Mouse (Mus musculus): ENCODE results near the gene Smarcd1.
"Not testable (repeated sequence)": the region's sequence is repeated elsewhere in the genome, so short reads cannot be mapped to it uniquely, and the experiment has no call there.

Gene Smarcd1

DNA sequence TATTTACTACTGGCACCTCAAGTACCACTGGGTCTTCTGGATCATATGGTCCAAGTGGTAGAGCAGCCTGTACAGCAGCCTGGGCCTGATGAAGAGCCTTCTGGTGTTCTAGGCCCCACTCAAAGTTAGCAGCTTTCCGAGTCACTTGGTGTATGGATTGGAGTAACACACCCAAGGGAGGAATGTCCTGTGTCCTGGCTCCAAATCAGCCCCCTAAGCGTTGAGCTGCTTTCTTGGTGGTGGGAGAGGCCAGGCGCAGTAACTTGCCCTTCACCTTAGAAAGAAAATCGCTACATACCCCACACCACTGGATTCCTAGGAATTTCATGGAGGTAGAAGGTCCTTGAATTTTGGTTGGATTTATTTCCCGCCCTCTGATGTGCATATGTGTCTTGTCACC, 17.8 kb upstream of the Smarcd1 start:
- DNase-seq = no peak

GRCm38 (mm10) chr15:99688712-99689111, 13.2 kb upstream of the Smarcd1 start:
- DNase-seq = peak; percentile 35

- DNase-seq = no peak
Observed at GRCm38 (mm10) chr15:99690924-99691323, 11.0 kb upstream of the Smarcd1 start.

- DNase-seq = no peak
Observed at GRCm38 (mm10) chr15:99691976-99692375, 10.0 kb upstream of the Smarcd1 start.

DNA sequence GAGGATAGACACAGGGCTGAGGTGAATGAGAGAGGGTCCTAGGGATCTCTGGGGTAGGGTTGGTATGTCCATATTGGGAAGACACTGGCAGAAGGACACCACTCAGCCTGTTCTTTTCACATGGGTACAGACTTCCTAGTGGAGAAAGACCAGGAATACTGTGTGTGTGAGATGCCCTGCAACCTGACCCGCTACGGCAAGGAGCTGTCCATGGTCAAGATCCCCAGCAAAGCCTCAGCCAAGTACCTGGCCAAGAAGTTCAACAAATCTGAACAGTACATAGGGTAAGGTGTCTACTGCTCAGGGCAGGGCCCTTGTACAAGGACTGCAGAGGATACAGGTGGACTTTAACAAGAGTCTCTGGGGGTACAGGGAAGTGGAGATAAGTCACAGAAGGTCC, 4.6 kb upstream of the Smarcd1 start:
- no peak for DNase-seq

DNA sequence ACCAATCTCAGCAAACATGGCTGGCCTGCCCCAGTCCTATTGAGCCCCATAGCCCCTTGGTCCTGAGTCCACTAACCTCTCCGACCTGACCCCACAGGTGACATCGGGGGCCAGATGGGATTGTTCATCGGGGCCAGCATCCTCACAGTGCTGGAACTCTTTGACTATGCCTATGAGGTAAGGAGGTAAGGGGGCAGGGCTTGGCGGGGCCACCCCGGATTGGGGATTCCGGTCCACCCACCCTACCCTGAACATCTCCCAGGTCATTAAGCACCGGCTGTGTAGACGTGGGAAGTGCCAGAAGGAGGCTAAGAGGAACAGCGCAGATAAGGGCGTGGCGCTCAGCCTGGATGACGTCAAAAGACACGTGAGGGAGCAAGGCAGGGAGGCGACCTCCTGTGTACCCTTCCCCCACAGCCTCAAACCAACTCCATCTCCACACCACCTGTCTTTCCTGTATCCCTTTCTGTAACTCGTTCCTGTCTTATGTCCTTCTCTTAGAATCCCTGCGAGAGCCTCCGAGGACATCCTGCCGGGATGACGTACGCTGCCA, 3.3 kb upstream of the Smarcd1 start:
- DNase-seq = no peak

GRCm38 (mm10) chr15:99699715-99700114, 2.2 kb upstream of the Smarcd1 start:
- DNase-seq = no peak

GRCm38 (mm10) chr15:99700219-99701106, 1.5 kb upstream of the Smarcd1 start:
- no peak for DNase-seq

GRCm38 (mm10) chr15:99701640-99701998, 310 bp upstream of the Smarcd1 start:
- DNase-seq = not testable (repeated sequence)

- no peak for DNase-seq
Observed at GRCm38 (mm10) chr15:99703104-99703503, 1.2 kb downstream of the Smarcd1 start.

GRCm38 (mm10) chr15:99703676-99704040, 1.7 kb downstream of the Smarcd1 start:
- no peak for DNase-seq

GRCm38 (mm10) chr15:99704041-99704681, 2.2 kb downstream of the Smarcd1 start:
- DNase-seq = no peak

- no peak for DNase-seq
Observed at GRCm38 (mm10) chr15:99704881-99705280, 3.0 kb downstream of the Smarcd1 start.

GRCm38 (mm10) chr15:99705440-99706048, 3.6 kb downstream of the Smarcd1 start, which contains the start of gene Gm17349:
Gene Gm17349, minus strand, starts transcription at chr15:99705490.
- peak; percentile 49 for DNase-seq

DNA sequence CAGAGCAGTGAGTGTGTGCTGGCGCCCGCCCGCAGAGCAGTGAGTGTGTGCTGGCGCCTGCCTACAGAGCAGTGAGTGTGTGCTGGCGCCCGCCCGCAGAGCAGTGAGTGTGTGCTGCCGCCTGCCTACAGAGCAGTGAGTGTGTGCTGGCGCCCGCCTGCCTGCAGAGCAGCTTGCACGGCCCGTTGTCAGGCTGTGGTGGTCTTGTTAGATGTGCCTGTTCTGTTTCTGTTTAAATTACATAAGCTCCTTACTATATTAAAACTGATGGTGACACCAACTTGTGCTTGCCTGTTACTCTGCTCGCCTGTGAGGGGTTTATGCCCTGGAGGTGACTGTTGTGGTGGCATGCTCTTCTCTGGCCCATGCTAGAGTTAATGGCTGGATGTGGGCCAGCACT, 6.2 kb downstream of the Smarcd1 start:
- no peak for DNase-seq

- DNase-seq = no peak
Observed at GRCm38 (mm10) chr15:99710221-99711190, 8.6 kb downstream of the Smarcd1 start.

DNA sequence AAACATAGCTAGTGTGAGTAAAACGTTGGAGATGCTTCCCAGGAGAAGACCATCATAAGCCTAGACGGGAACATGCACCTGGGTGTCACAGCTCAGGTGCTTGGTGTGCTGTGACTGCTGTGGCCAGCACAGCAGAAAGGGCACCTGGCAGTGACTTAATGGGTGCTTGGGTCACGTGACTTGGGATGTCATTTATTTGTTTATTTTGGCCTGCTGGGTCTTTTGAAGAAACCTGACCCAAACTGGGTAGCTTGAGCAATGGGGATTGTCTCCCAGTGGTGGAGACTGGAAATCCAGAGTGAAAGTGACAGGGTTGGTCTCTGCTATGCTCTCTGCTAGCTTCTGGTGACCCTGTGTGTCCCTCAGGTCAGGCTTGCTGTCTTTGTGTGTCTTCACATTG, 9.6 kb downstream of the Smarcd1 start:
- DNase-seq = no peak

DNA sequence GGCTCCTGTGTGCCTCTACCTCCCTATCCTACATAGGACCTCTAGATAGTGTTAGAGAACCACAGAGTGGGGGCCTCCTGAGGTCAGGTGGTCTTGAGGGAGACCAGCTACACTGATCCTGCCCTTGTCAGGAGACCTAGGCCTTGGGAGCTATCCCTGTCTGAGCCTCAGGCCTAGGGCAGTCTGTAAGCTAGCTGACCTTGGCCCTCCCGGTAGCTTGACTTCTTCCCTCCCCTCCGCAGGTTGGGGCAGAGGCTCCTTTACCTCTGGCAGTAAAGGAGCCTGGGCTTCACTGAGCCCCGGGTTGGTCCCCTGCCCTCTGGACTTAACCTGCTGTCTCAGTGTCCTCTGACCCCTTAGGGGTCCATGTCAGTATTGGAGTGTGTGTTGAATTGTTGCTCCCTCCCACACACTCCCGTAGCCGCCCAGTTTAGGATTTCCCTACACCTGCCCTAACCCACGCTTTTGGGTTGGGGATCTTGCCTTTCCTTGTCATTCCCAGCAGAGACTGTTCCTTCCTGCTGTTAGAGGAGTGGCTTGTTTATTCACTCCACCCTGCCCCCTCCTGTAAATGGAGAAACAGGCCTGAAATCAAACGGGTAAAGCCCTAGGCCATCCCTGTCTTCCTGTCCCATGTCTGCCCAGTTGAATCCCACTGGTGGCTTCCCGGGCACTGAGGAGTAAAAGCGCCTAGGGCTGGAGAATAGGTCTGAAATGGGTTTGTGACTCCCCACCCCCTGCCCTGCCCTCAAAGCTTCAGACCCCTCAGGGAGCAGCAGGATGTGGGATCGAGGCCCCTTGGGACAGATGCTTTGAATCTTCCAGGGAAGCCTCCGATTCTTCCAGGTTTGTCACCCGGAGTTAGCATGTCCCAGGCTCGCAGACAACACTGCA, 11.0 kb downstream of the Smarcd1 start:
- DNase-seq = no peak

DNA sequence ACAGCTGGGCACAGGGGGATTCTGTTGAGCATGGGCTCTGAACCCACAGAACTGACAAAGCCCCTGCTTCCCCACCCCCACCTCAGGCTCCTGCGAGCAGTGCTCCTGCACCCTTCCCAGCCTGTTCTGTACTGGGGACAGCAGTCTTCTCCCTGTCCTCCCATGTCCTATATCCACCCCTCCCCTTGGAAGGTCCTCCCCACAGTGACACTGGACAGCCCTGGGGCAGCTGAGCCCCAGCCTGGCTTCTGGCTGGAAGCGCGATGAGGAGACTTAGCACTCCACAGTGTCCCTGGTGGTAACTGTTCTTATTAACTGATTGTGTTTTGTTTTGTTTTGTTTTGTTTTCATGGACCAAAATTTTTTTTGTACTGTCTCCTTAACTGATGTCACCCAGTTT, 11.6 kb downstream of the Smarcd1 start:
- no peak for DNase-seq

DNA sequence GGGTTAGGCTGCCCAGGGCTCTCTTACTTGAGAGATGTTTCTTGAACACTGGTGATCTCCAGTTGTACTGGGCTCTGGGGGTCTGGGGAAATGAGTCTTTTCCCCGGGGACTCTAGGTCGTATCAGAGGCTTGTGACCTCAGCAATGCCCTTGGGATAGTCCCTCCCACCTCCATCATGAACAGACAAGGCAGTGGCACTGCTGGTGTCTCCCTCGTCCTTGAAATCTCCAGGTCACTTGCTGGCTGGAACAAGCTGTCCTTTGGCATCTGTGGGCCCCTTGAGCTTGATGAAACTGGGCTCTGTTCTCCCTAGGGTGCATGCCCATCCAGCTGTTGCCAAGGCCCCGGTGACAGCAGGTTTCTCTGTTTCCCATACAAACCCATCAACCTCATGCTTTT, 12.3 kb downstream of the Smarcd1 start:
- DNase-seq = no peak

DNA sequence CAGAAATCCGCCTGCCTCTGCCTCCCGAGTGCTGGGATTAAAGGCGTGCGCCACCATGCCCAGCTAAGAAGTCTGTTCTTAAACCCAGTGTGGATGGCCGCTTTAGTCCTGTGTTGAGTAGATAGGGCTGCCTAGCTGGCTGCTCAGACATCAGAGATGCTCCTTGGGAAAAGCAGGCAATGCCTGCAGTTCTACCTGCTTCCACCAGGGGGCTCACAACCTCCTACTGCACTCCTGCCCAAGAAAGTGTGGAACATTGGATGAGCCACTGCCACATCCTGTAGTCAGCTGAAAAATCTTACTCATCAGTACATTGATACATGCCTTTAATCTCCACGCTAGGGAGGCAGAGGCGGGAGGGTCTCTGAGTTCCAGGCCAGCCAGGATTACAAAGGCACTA, 12.9 kb downstream of the Smarcd1 start:
- peak; percentile 71 for DNase-seq

All from thymus, postnatal 25 days (tissue).